In the genomic region with DNA sequence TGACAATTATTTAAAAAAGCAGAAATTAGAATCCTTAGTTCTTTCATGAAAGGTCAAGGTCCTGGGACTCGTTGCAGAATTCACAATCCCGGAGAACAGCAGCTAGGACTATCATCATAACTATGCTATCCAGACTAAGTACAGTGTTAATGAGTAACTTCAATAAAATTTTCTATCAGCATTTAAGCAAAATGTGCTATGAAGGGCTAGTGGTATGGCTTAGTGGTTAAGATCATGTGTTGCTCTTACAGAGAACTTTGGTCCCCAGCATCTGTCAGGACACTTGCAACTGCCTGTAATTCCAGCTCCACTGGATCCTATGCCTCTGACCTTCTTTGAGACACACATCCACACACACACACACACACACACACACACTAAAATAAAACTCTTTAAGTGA, we compare ENCODE assay signal across 25 mouse cellular contexts. TPM values are rescaled to one million over a fixed set of nuclear protein-coding genes. Genes with fewer than 3 reads are reported as not detected.
"Had no signal": no experiment of that assay in that cellular context is flagged by ENCODE, and none has a peak within 500 bp of the region (broad histone marks: within the 10 kb centered on the region; RNA-seq: fewer than 3 reads in every experiment).

No protein-coding gene starts in this region.

- H3K36me3 ChIP-seq: kidney, embryonic 15.5 days; limb, embryonic 10.5 days; limb, embryonic 13.5 days; liver, embryonic 13.5 days; midbrain, embryonic 12.5 days; midbrain, embryonic 15.5 days; neural tube, embryonic 12.5 days; neural tube, embryonic 15.5 days had no signal

- H3K4me1 ChIP-seq: kidney, embryonic 15.5 days; limb, embryonic 10.5 days; limb, embryonic 13.5 days; midbrain, embryonic 12.5 days; midbrain, embryonic 15.5 days; neural tube, embryonic 12.5 days; neural tube, embryonic 15.5 days had no signal

- H3K4me2 ChIP-seq: kidney, embryonic 15.5 days; limb, embryonic 13.5 days; liver, embryonic 13.5 days; lung, embryonic 14.5 days; midbrain, embryonic 12.5 days; midbrain, embryonic 15.5 days; neural tube, embryonic 12.5 days; neural tube, embryonic 15.5 days had no signal

- ATAC-seq: inflammation-experienced regulatory T-cells, adult 6 months; lung, postnatal 0 days; midbrain, embryonic 15.5 days had no signal

- DNase-seq: kidney, adult 8-10 months; layer of hippocampus, adult 9-11 months; liver; liver, embryonic 13.5 days; lung, embryonic 14.5 days; right cerebral cortex, adult 18-20 months; right cerebral cortex, postnatal 14 days; right cerebral cortex, postnatal 4 days; thymus, postnatal 25 days had no signal

- H3K4me3 ChIP-seq: kidney, embryonic 15.5 days; layer of hippocampus, adult 2 months; limb, embryonic 10.5 days; limb, embryonic 13.5 days; liver, embryonic 13.5 days; midbrain, embryonic 12.5 days; midbrain, embryonic 15.5 days; neural tube, embryonic 12.5 days; neural tube, embryonic 15.5 days had no signal

- H3K9ac ChIP-seq: kidney, embryonic 15.5 days; limb, embryonic 13.5 days; liver, embryonic 13.5 days; lung, embryonic 14.5 days; midbrain, embryonic 12.5 days; midbrain, embryonic 15.5 days; neural tube, embryonic 12.5 days; neural tube, embryonic 15.5 days had no signal

- H3K27ac ChIP-seq: kidney, embryonic 15.5 days; layer of hippocampus, adult 2 months; limb, embryonic 10.5 days; limb, embryonic 13.5 days; liver, embryonic 13.5 days; macrophage; midbrain, embryonic 12.5 days; midbrain, embryonic 15.5 days; neural tube, embryonic 12.5 days; neural tube, embryonic 15.5 days; stomach, postnatal 0 days had no signal

- H3K27me3 ChIP-seq: kidney, embryonic 15.5 days; limb, embryonic 13.5 days; liver, embryonic 13.5 days; midbrain, embryonic 12.5 days; midbrain, embryonic 15.5 days; neural tube, embryonic 12.5 days; neural tube, embryonic 15.5 days had no signal

- H3K9me3 ChIP-seq: kidney, embryonic 15.5 days; limb, embryonic 10.5 days; limb, embryonic 13.5 days; liver, embryonic 13.5 days; midbrain, embryonic 12.5 days; midbrain, embryonic 15.5 days; neural tube, embryonic 12.5 days; neural tube, embryonic 15.5 days had no signal

RNA-seq across cellular contexts. Expression of a gene that starts 15.8 kb away (rescaled TPM):
- total RNA-seq: layer of hippocampus, adult 2 months; layer of hippocampus, postnatal 25 days; left cerebral cortex, adult 18-20 months; left cerebral cortex, postnatal 25 days had no signal
- polyA plus RNA-seq: inflammation-experienced regulatory T-cells, adult 6 months; limb, embryonic 10.5 days; lung, embryonic 14.5 days; lung, postnatal 0 days; macrophage; midbrain, embryonic 12.5 days; midbrain, embryonic 15.5 days; neural tube, embryonic 12.5 days; neural tube, embryonic 15.5 days; stomach, embryonic 14.5 days had no signal
